Mouse (Mus musculus): ENCODE results near the gene Grwd1.

- TF ChIP-seq EP300 (IDR thresholded peaks at IDR 0.05) (no peak), CTCF (IDR thresholded peaks at IDR 0.05) (no peak)
Observed at GRCm38 (mm10) chr7:45865925-45866910, 35.5 kb upstream of the Grwd1 start.

Data from lung, postnatal 0 days (tissue).